Mouse (Mus musculus) liver, adult 2 months (tissue): ENCODE measurements around the gene Sertad1.

Experiments
- CTCF ChIP-seq: fragments of 200-500 bp; IDR thresholded peaks from 2 replicates; pipeline ENCODE4 v1.5.1; 2011; ENCODE audit warnings: low read depth, low read length, control low read depth
- POLR2A ChIP-seq: fragments of 200-500 bp; IDR thresholded peaks from 2 replicates; pipeline ENCODE4 v1.6.1; 2011; ENCODE audit warnings: low read length, control low read depth; ENCODE audit not compliant: insufficient read depth; ENCODE audit errors: extremely low read depth

DNA sequence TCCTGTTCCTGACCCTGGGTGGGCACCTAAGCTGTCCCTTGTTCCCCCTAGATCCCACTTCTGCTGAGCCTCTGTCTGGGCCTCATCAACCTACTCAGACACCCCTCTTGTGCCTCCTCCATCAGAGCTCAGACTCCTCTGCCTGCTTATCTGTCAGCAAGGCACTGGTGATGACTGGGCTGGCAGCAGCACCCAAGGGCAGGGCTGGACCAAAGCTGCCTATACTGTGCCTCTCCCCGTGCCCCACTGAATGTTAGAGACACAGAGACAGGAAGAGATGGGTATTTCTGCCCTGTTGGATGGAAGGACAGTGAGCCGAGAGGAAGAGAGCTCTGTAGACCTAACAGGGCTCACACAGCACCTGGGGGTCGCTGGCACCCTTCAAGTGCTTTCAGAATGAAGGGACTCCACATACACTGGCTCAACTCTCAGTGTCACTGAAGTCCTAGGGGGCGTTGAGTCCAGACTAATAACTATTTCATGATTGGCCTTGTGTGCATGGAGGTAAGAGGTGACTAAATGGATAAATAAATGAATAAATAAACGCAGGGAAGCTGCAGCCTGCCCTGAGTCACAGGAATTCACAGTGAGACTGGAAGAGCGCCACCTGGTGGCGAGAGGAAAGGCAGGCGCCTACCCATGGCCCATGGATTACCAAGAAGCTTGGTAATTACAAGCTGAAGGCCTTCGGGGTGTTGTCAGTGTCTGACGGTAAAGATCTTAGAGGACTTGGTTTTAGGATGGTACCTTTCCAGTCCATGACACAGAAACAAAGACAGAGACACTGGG lies 39.5 kb downstream of the Sertad1 start:
- TF ChIP-seq CTCF = peak; percentile 95
- no peak for TF ChIP-seq POLR2A
